In the genomic region with DNA sequence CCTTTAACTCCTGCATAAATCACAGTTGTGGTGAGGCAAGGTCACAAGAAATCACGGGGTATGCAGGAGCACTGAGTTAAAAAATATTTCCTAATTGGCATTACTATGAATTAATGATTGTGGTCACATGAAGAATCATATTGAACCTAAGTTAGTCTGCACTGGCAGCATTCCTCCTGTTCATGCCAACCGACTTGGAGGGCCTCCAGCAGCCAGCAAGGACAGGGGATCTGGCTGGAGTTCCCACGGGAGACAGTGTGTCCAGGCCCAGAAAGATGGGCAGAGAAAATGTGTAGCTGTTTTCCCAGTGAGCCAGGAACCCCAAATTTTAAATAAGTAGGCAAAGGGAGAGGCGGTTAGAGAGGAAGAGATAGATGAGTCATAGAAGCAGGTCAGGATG, we compare ENCODE assay signal across 16 mouse cellular contexts.
DNase-seq lines count a peak whose midpoint lies in the region; ATAC-seq and TF ChIP-seq lines count a peak whose summit lies in the region.
"Had no signal": no experiment of that assay in that cellular context is flagged by ENCODE, and none has a peak within 500 bp of the region (broad histone marks: within the 10 kb centered on the region; RNA-seq: fewer than 3 reads in every experiment).

No protein-coding gene starts in this region.

- DNase-seq in adrenal gland, adult 2 months, result peak; percentile 56
- DNase-seq in adrenal gland, adult 18-20 months (ENCODE audit: low spot score in 2 of 2), result no peak
- peak; percentile 18 to 35 for DNase-seq in heart, postnatal 14 days
- DNase-seq in heart, postnatal 25 days (ENCODE audit: low spot score), result no peak
- peak; percentile 7 for DNase-seq in kidney, postnatal 10 days
- DNase-seq in kidney, postnatal 4 days, result no peak
- DNase-seq in hindbrain, postnatal 0 days (ENCODE audit: low spot score), result no peak
- DNase-seq in spleen, postnatal 10 days (ENCODE audit: low spot score in 2 of 2), result no peak
- DNase-seq: lung, postnatal 36 days; thymus, postnatal 4 days had no signal

- no peaks in the 10 kb centered on the region for H3K4me1 ChIP-seq in hindbrain, postnatal 0 days (ENCODE audit: insufficient read depth, low read length)
- H3K4me1 ChIP-seq: embryonic facial prominence, embryonic 15.5 days; forebrain, embryonic 13.5 days had no signal

- H3K4me2 ChIP-seq in hindbrain, postnatal 0 days (ENCODE audit: low read depth, low read length), result peak overlapping the region; percentile 71

- intact Hi-C loops in heart, postnatal 14 days (cut with DNase I), result no loop called here
- intact Hi-C loops in heart, postnatal 25 days (cut with DNase I), result no loop called here

- no peak overlapping the region for H3K27ac ChIP-seq in hindbrain, postnatal 0 days
- H3K27ac ChIP-seq: embryonic facial prominence, embryonic 15.5 days; forebrain, embryonic 13.5 days; heart, embryonic 15.5 days; liver, embryonic 14.5 days had no signal

- H3K36me3 ChIP-seq in hindbrain, postnatal 0 days (ENCODE audit: insufficient read depth, low read length), result no peaks in the 10 kb centered on the region
- H3K36me3 ChIP-seq: embryonic facial prominence, embryonic 15.5 days; heart, embryonic 15.5 days had no signal

- ATAC-seq in hindbrain, postnatal 0 days, result no peak
- ATAC-seq: forebrain, embryonic 13.5 days; intestine, postnatal 0 days had no signal

- 50% methylated on average over 4 of the region's 4 CpGs for WGBS in hindbrain, postnatal 0 days

- no peaks in the 10 kb centered on the region for H3K9me3 ChIP-seq in hindbrain, postnatal 0 days (ENCODE audit: low read length)
- H3K9me3 ChIP-seq: embryonic facial prominence, embryonic 15.5 days; forebrain, embryonic 13.5 days; heart, embryonic 15.5 days had no signal

- H3K27me3 ChIP-seq in hindbrain, postnatal 0 days (ENCODE audit: insufficient read depth, low read length), result 0 out of 2 replicates have a peak, but pooled peaks cover 3% of the 10 kb centered on the region
- H3K27me3 ChIP-seq: CH12.LX had no signal

- no peak overlapping the region for H3K4me3 ChIP-seq in hindbrain, postnatal 0 days (ENCODE audit: low read length)

- no peak for TF ChIP-seq CTCF in hindbrain, postnatal 0 days (IDR thresholded peaks at IDR 0.05; ENCODE audit: low read depth)

- no peak overlapping the region for H3K9ac ChIP-seq in hindbrain, postnatal 0 days (replicated peaks; ENCODE audit: low read length)
- H3K9ac ChIP-seq: embryonic facial prominence, embryonic 15.5 days; forebrain, embryonic 13.5 days; heart, embryonic 15.5 days; liver, embryonic 14.5 days had no signal

Comparison
In these comparisons a context has a peak if more than half of its experiments do, and no peak if none do; other contexts are left out.
1. DNase-seq: peak in adrenal gland, adult 2 months (single experiment), heart, postnatal 14 days (2 of 2) and kidney, postnatal 10 days (single experiment); none in adrenal gland, adult 18-20 months (0 of 2), heart, postnatal 25 days (single experiment), kidney, postnatal 4 days (0 of 2), hindbrain, postnatal 0 days (single experiment) and spleen, postnatal 10 days (0 of 2).